Mouse (Mus musculus) ES-E14 (cell line): ENCODE measurements at regions not wholly inside any gene's neighbourhood (a gene's known extent, or its start where the extent isn't known, plus 50 kb on each side); places are given as distances from the start of the nearest gene placed in this dataset.

Source experiments
- DNase-seq: peaks from one replicate; pipeline ENCODE4 v3.0.0-alpha.2; 2013; ENCODE audit warnings: low read depth, low spot score
- H3K27ac ChIP-seq: 2 replicates; pipeline ENCODE4 v1.5.1; 2012; ENCODE audit warnings: low read depth, mild to moderate bottlenecking, low read length, moderate library complexity, mixed read lengths; ENCODE audit not compliant: poor library complexity, insufficient read depth, severe bottlenecking
- H3K36me3 ChIP-seq: 2 replicates; pipeline ENCODE4 v1.6.1; 2012; ENCODE audit warnings: mild to moderate bottlenecking, low read length, moderate library complexity, mixed read lengths; ENCODE audit not compliant: control insufficient read depth, poor library complexity, insufficient read depth, severe bottlenecking
- H3K4me1 ChIP-seq, 2 experiments: fragments of 150-350 bp in 1 of 2; sonication (generic) in 1 of 2; 2 replicates each; pipeline ENCODE4 v1.6.1; 2012; ENCODE audit warnings: low read length in 2 of 2, mild to moderate bottlenecking in 1 of 2, mixed read lengths in 1 of 2; ENCODE audit not compliant: control insufficient read depth in 2 of 2, insufficient read depth in 2 of 2, poor library complexity in 1 of 2
- H3K4me3 ChIP-seq, 2 experiments: fragments of 150-350 bp in 1 of 2; sonication (generic) in 1 of 2; 2 replicates each; pipeline ENCODE4 v1.5.1; 2012; ENCODE audit warnings: low read length in 2 of 2, low read depth in 1 of 2, mild to moderate bottlenecking in 1 of 2, mixed read lengths in 1 of 2; ENCODE audit not compliant: insufficient read depth in 1 of 2, poor library complexity in 1 of 2, severe bottlenecking in 1 of 2
- H3K9ac ChIP-seq: 2 replicates; pipeline ENCODE4 v1.6.1; 2012; ENCODE audit warnings: low read depth, mild to moderate bottlenecking, low read length, mixed read lengths; ENCODE audit not compliant: poor library complexity, insufficient read depth, severe bottlenecking
- H3K9me3 ChIP-seq: fragments of 150-350 bp; sonication (generic); 2 replicates; pipeline ENCODE4 v1.6.1; 2012; ENCODE audit warnings: low read depth, mild to moderate bottlenecking, low read length; ENCODE audit not compliant: control insufficient read depth, insufficient read depth
- CHD2 ChIP-seq: IDR thresholded peaks from 2 replicates; pipeline ENCODE4 v1.6.1; 2014; ENCODE audit warnings: mild to moderate bottlenecking, low read depth, low read length, inconsistent platforms
- HCFC1 ChIP-seq: IDR thresholded peaks from 2 replicates; pipeline ENCODE4 v1.6.1; 2012; ENCODE audit warnings: low read length, inconsistent platforms, borderline replicate concordance; ENCODE audit not compliant: insufficient read depth
- MAFK ChIP-seq: IDR thresholded peaks from 2 replicates; pipeline ENCODE4 v1.6.1; 2014; ENCODE audit warnings: mild to moderate bottlenecking, low read depth, low read length, inconsistent platforms; ENCODE audit not compliant: insufficient read depth
- ZC3H11A ChIP-seq: IDR thresholded peaks from 2 replicates; pipeline ENCODE4 v1.6.1; 2012; ENCODE audit warnings: low read depth, mild to moderate bottlenecking, inconsistent platforms, low read length, borderline replicate concordance
- ZNF384 ChIP-seq: IDR thresholded peaks from 2 replicates; pipeline ENCODE4 v1.6.1; 2012; ENCODE audit warnings: low read depth, low read length, inconsistent platforms
- in situ Hi-C, 2 experiments: fragments of 600-800 bp; cut with MboI; formaldehyde crosslinking; loops; one replicate each; pipeline ENCODE4 v1.15.1; 2025; ENCODE audit warnings: low sequenced_read_pairs in 2 of 2, inconsistent platforms in 1 of 2; ENCODE audit not compliant: unreplicated experiment in 2 of 2

DNA sequence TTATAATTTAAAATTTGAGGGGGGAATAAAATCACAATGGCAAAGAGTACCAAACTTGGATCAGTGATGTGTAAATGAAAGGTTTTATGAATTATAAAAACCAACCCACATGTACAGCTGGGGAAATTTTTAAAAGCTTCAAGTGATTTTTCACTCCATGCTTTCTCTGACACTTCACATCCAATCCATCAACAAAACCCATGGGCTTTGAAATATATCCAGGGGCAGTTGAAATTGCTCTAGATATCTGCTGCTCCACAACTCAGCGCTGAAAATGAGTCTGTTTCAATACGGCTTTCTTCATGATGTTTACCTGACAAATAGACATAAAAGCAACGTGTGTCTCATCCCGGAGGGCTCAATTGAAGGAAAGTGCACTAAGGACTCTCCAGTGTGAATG, 214.3 kb upstream of the Klhl1 start:
- TF ChIP-seq CHD2 (no peak), ZNF384 (no peak), MAFK (no peak), HCFC1 (no peak), ZC3H11A (no peak)
- no peak for DNase-seq
- in situ Hi-C loops, result no loop called here

DNA sequence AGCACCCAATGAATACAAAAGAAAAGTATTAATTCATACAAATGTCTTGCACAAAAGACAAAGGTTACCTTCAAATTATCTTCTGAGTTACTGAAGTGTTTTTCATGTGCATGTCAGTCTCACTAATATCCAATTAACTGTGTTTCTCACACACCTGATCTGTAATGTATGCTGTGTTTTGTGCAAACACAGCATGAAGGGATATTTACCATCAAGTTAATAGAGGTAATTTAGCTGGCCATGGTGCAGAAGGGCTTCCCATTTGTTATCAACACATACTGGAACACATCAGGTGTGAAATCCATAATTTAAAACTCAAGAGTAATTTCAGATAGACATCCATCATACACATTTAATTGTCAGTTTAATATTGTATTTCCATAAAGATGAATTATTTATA, 178.2 kb upstream of the Klhl1 start:
- in situ Hi-C loops, result no loop called here
- H3K9ac ChIP-seq, result no peak overlapping the region
- H3K9me3 ChIP-seq, result no peaks in the 10 kb centered on the region
- H3K4me1 ChIP-seq, result no peaks in the 10 kb centered on the region
- no peak overlapping the region for H3K4me3 ChIP-seq
- no peak overlapping the region for H3K27ac ChIP-seq
- DNase-seq, result no peak
- TF ChIP-seq CHD2 (no peak), ZC3H11A (no peak), ZNF384 (no peak), HCFC1 (no peak), MAFK (no peak)
- H3K36me3 ChIP-seq, result no peaks in the 10 kb centered on the region

More for the DNA sequence above, 214.3 kb upstream of the Klhl1 start:
- Histone ChIP-seq H3K4me1 (no peaks in the 10 kb centered on the region), H3K27ac (no peak overlapping the region), H3K4me3 (no peak overlapping the region), H3K9me3 (no peaks in the 10 kb centered on the region), H3K36me3 (no peaks in the 10 kb centered on the region), H3K9ac (no peak overlapping the region)

DNA sequence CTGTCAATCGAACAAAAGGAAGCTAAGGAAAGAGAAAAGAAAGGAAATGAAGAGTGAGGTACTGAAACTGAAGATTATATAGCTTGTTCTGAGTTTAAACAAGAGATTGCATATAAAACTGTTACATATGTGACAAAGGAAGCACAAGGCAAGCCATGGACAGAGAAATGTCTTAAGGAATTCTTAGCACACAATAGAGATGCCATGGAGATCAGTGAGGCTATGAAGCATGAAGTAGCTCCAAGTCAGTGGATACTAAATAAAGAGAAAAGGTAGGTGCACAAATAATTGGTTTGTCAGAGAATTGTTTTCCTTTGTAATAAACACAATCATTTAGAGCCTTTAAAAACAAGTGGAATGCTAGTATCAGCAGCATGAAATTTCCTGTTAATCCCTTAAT, 172.0 kb upstream of the Klhl1 start:
- Histone ChIP-seq H3K9ac (no peak overlapping the region), H3K4me1 (no peaks in the 10 kb centered on the region), H3K4me3 (no peak overlapping the region), H3K36me3 (no peaks in the 10 kb centered on the region), H3K9me3 (no peaks in the 10 kb centered on the region), H3K27ac (no peak overlapping the region)
- DNase-seq, result no peak
- no peak for TF ChIP-seq ZNF384
- TF ChIP-seq HCFC1, result no peak
- no peak for TF ChIP-seq MAFK
- no peak for TF ChIP-seq ZC3H11A
- TF ChIP-seq CHD2, result no peak
- in situ Hi-C loops, result no loop called here

DNA sequence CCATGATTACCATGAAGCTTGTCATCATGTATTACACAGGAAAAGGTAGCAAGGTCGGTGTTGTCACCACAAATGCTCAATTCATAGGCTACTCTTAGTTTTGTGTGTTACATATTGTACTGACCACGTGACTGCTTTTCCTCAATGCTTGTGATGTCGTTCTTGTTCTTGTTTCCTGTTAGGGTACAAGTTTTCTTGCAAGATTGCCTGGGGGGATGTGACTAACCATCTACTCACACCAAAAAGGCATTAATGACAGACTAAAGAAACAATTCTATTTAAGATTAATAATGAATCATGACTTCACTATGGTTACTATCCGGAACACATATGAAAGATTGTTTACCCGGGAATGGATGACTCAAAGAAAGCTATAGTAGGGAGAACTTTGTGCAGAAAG, 165.0 kb upstream of the Klhl1 start:
- H3K4me1 ChIP-seq, result no peaks in the 10 kb centered on the region
- no peak for TF ChIP-seq ZNF384
- no peak for TF ChIP-seq ZC3H11A
- no peak for TF ChIP-seq CHD2
- no peak for TF ChIP-seq MAFK
- no peak for TF ChIP-seq HCFC1
- in situ Hi-C loops, result no loop called here
- no peaks in the 10 kb centered on the region for H3K9me3 ChIP-seq
- no peak overlapping the region for H3K27ac ChIP-seq
- DNase-seq, result no peak
- no peak overlapping the region for H3K9ac ChIP-seq
- H3K4me3 ChIP-seq, result no peak overlapping the region
- no peaks in the 10 kb centered on the region for H3K36me3 ChIP-seq

DNA sequence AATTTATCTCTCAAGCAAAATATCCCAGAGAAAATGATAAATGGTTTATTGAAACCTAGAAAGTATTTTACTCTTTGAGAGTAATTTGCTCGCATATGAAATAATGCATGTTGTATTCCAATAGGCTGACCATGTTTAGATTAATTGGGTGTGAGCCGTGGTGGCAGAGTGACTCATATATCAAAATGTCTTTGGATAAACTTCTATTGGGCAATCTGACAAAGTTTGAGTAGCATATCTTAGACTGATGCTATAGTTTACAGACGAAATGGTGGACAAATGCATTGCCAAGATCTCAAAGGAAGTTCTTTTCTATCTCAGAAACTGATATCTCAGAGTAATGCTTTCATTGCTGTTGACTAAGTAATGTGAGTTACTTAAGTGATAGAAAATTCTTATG, 162.8 kb upstream of the Klhl1 start:
- H3K4me3 ChIP-seq, result no peak overlapping the region
- no peaks in the 10 kb centered on the region for H3K36me3 ChIP-seq
- TF ChIP-seq MAFK (no peak), ZNF384 (no peak), HCFC1 (no peak), ZC3H11A (no peak), CHD2 (no peak)
- no peaks in the 10 kb centered on the region for H3K4me1 ChIP-seq
- no peaks in the 10 kb centered on the region for H3K9me3 ChIP-seq
- H3K9ac ChIP-seq, result no peak overlapping the region
- in situ Hi-C loops, result no loop called here
- H3K27ac ChIP-seq, result no peak overlapping the region
- no peak for DNase-seq
